Mouse (Mus musculus): Measurements from ENCODE around the gene Gtsf1. TPM values are rescaled to one million over a fixed set of nuclear protein-coding genes. Genes with fewer than 3 reads are reported as not detected.

Gtsf1 gene
- polyA plus RNA-seq, 1 experiment from 2014 or later = not detected

Other genes with a start within 250 kb of the Gtsf1 start
- 149 and 157 TPM in 2 replicates for gene Cbx5, start 190.7 kb downstream of the Gtsf1 start, polyA plus RNA-seq (2016; fragmentation: Nextera tagmentation; extraction: Ambion mirVana)
- 1,154 and 1,199 TPM in 2 replicates for gene Hnrnpa1, start 190.0 kb downstream of the Gtsf1 start, polyA plus RNA-seq (2016; fragmentation: Nextera tagmentation; extraction: Ambion mirVana)
- gene Nfe2, start 172.1 kb downstream of the Gtsf1 start, polyA plus RNA-seq (2016; fragmentation: Nextera tagmentation; extraction: Ambion mirVana) = 3.2 and 4.3 TPM in 2 replicates
- 231 and 243 TPM in 2 replicates for gene Copz1, start 157.8 kb downstream of the Gtsf1 start, polyA plus RNA-seq (2016; fragmentation: Nextera tagmentation; extraction: Ambion mirVana)
- 0.25 and 0.29 TPM in 2 replicates for gene Gpr84, start 119.9 kb downstream of the Gtsf1 start, polyA plus RNA-seq (2016; fragmentation: Nextera tagmentation; extraction: Ambion mirVana)
- 20.2 and 20.9 TPM in 2 replicates for gene Zfp385a, start 90.4 kb downstream of the Gtsf1 start, polyA plus RNA-seq (2016; fragmentation: Nextera tagmentation; extraction: Ambion mirVana)
- gene Itga5, start 63.7 kb downstream of the Gtsf1 start, polyA plus RNA-seq (2016; fragmentation: Nextera tagmentation; extraction: Ambion mirVana) = 19.1 and 19.9 TPM in 2 replicates
- gene Gtsf2, start 18.0 kb upstream of the Gtsf1 start, polyA plus RNA-seq (2016; fragmentation: Nextera tagmentation; extraction: Ambion mirVana) = 0.38 TPM in 1 of 2 replicates, not detected in the other
- gene Nckap1l, start 23.3 kb upstream of the Gtsf1 start, polyA plus RNA-seq (2016; fragmentation: Nextera tagmentation; extraction: Ambion mirVana) = 1.7 and 1.8 TPM in 2 replicates
- 51.1 and 53.7 TPM in 2 replicates for gene Pde1b, start 72.6 kb upstream of the Gtsf1 start, polyA plus RNA-seq (2016; fragmentation: Nextera tagmentation; extraction: Ambion mirVana)
- 53.1 and 55.5 TPM in 2 replicates for gene Ppp1r1a, start 107.5 kb upstream of the Gtsf1 start, polyA plus RNA-seq (2016; fragmentation: Nextera tagmentation; extraction: Ambion mirVana)
- gene Glycam1, start 134.6 kb upstream of the Gtsf1 start, polyA plus RNA-seq (2016; fragmentation: Nextera tagmentation; extraction: Ambion mirVana) = not detected in 2 replicates